Mouse (Mus musculus) stomach, embryonic 15.5 days (tissue): ENCODE data around the gene Camta1. TPM values are rescaled to one million over a fixed set of nuclear protein-coding genes. Genes with fewer than 3 reads are reported as not detected.

ENCODE experiments used
- ATAC-seq: fragments of 200-750 bp; cut with Nextera tagmentation; 2 replicates; pipeline ENCODE4 v1.8.0; 2017; ENCODE audit warnings: low read depth, moderate number of reproducible peaks, moderate TSS enrichment; ENCODE audit not compliant: insufficient read depth, low FRiP score
- H3K27ac ChIP-seq: fragments of 300-500 bp; sonication (generic); 2 replicates; pipeline ENCODE4 v1.5.1; 2015; ENCODE audit warnings: mild to moderate bottlenecking, inconsistent platforms
- H3K27me3 ChIP-seq: fragments of 300-500 bp; sonication (generic); replicated peaks from 2 replicates; pipeline ENCODE4 v1.6.1; 2015; ENCODE audit warnings: inconsistent platforms
- H3K36me3 ChIP-seq: fragments of 300-500 bp; sonication (generic); 2 replicates; pipeline ENCODE4 v1.6.1; 2015; ENCODE audit warnings: inconsistent platforms
- H3K4me1 ChIP-seq: fragments of 300-500 bp; sonication (generic); 2 replicates; pipeline ENCODE4 v1.6.1; 2015; ENCODE audit warnings: inconsistent platforms
- H3K4me2 ChIP-seq: fragments of 300-500 bp; sonication (generic); 2 replicates; pipeline ENCODE4 v1.6.1; 2015; ENCODE audit warnings: mild to moderate bottlenecking, inconsistent platforms
- H3K4me3 ChIP-seq: fragments of 300-500 bp; sonication (generic); replicated peaks from 2 replicates; pipeline ENCODE4 v1.5.1; 2015; ENCODE audit warnings: inconsistent platforms
- H3K9ac ChIP-seq: fragments of 300-500 bp; sonication (generic); 2 replicates; pipeline ENCODE4 v1.6.1; 2015; ENCODE audit warnings: inconsistent platforms
- H3K9me3 ChIP-seq: fragments of 300-500 bp; sonication (generic); 2 replicates; pipeline ENCODE4 v1.6.1; 2016; ENCODE audit warnings: inconsistent platforms
- WGBS: fragments of 180-500 bp; shearing (Covaris S2); methylation state at CpG from one replicate; pipeline ENCODE4 v1.1.7; 2015; 5-methylcytosine and 5-hydroxymethylcytosine counted together
- polyA plus RNA-seq: library from polyadenylated mRNA; unstranded; fragments of >200 nt; fragmentation: Nextera tagmentation; extraction: Ambion mirVana; gene quantifications from 2 replicates; pipeline ENCODE4 v1.2.1, GENCODE M21; 2015

Camta1 gene
- polyA plus RNA-seq, 1 experiment from 2014 or later: 63.7 TPM

DNA sequence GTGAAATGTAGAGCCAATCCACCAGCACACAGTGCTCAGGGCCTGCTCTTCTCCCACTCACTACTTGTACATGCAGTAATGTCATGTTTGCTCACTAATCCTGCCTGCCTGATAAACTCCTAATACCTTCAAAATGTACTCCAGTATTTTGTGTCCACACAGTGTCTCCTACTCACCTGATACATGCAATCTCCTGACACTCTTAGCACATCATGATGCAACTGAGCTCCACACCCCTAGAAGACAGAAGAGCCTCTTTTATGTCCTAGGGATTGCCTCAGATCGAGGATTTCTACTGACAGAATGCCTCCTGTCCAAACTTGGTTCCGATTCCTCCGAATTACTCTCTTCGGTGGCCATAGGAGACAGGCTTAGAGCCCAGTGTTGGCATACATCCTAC lies 48.0 kb downstream of the Camta1 start:
- H3K36me3 ChIP-seq: no peaks in the 10 kb centered on the region
- no peak overlapping the region for H3K4me2 ChIP-seq
- H3K4me3 ChIP-seq: no peak overlapping the region
- no peak overlapping the region for H3K27ac ChIP-seq
- no peak for ATAC-seq
- no peaks in the 10 kb centered on the region for H3K9me3 ChIP-seq
- 0 out of 2 replicates have a peak, but pooled peaks cover 9% of the 10 kb centered on the region for H3K4me1 ChIP-seq
- no peak overlapping the region for H3K9ac ChIP-seq
- WGBS: 99% methylated on average over 4 of the region's 4 CpGs
- H3K27me3 ChIP-seq: no peaks in the 10 kb centered on the region

DNA sequence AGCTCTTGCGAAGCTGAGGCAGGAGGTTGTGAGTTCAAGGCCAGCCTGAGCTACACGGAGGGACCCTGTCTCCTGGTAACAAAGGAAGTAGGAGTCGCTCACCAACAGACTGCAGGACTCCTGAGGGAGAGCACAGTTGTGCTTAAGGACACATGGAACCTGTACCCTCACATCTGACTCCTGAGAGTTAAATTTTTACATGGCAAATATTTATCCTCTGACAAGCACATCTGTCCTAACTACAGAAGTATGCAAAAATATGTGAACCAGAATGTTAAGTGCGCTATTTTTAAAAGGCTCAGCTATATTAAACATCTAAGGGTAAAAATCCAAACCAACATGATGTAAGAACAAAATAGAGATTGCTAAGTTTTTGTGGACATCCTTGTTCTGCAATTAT lies 56.0 kb downstream of the Camta1 start:
- H3K27ac ChIP-seq: no peak overlapping the region
- no peak overlapping the region for H3K4me2 ChIP-seq
- no peaks in the 10 kb centered on the region for H3K36me3 ChIP-seq
- WGBS: 62% methylated on average over 4 of the region's 4 CpGs
- no peaks in the 10 kb centered on the region for H3K4me1 ChIP-seq
- no peaks in the 10 kb centered on the region for H3K27me3 ChIP-seq
- no peak overlapping the region for H3K9ac ChIP-seq
- H3K9me3 ChIP-seq: no peaks in the 10 kb centered on the region
- no peak for ATAC-seq
- no peak overlapping the region for H3K4me3 ChIP-seq

DNA sequence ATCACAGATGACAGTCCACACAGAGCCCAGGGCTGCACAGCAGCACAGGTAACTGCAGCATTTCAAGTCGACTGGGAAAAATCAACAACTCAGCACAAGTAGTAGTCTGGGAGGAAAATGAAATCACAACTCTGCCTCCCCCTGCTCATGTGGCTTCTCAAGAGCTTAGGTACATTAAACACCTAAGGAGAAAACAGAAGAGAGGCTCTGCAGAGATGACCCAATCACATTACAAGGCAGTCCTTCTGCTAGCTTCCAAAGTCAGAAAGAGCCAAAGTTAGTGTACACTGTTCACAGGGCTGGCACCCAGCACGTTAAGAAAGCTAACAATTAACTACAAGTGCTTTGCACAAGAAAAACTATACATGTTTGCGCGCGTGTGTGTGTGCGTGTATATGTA lies 56.6 kb downstream of the Camta1 start:
- H3K27me3 ChIP-seq: no peaks in the 10 kb centered on the region
- H3K9ac ChIP-seq: no peak overlapping the region
- no peak for ATAC-seq
- WGBS: 75% methylated on average over 6 of the region's 6 CpGs
- H3K36me3 ChIP-seq: no peaks in the 10 kb centered on the region
- H3K27ac ChIP-seq: no peak overlapping the region
- H3K4me1 ChIP-seq: no peaks in the 10 kb centered on the region
- H3K4me3 ChIP-seq: no peak overlapping the region
- no peak overlapping the region for H3K4me2 ChIP-seq
- no peaks in the 10 kb centered on the region for H3K9me3 ChIP-seq

DNA sequence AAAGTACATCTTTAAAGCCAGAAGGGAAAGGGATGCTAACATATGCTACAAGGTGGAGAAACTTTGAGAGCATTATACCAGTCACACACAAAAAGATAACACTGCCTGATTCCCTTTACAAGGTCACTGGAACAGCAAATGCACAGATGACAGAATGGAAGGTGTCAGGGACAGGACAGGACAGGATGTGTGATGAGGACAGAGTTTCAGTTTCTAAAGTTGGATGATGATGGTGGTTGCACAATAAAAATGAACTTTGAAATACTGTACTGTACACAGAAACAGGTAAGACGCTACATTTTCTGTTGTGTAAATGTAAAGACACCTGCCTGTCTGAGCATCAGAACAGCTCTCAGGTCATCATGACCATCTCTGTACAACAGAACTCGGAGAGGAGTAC lies 57.5 kb downstream of the Camta1 start:
- H3K27ac ChIP-seq: no peak overlapping the region
- no peak for ATAC-seq

DNA sequence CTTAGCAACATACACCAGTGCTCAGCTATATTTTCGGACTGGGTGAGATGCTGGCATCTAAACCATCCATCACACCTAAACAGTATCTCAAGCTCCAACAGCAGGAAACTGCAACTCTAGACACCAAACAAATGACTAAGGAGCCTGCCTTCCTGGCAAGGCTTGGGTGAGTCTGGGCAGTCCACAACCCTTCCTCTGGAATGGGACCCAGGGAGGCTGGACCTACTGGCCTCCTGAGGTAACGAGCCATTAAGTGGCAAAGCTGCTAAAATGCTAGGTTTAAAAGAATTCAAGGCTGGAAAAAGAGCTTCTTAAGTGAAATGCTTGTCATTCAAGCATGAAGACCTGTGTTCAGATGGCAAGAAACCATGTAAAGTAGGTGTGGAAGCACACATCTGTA lies 63.0 kb downstream of the Camta1 start:
- no peak overlapping the region for H3K9ac ChIP-seq
- no peak overlapping the region for H3K4me2 ChIP-seq
- no peaks in the 10 kb centered on the region for H3K4me1 ChIP-seq
- H3K36me3 ChIP-seq: no peaks in the 10 kb centered on the region
- H3K27me3 ChIP-seq: no peaks in the 10 kb centered on the region
- WGBS: 91% methylated on average over 2 of the region's 2 CpGs
- H3K4me3 ChIP-seq: no peak overlapping the region
- H3K27ac ChIP-seq: no peak overlapping the region
- no peaks in the 10 kb centered on the region for H3K9me3 ChIP-seq
- ATAC-seq: no peak

More for the DNA sequence above, 57.5 kb downstream of the Camta1 start:
- Histone ChIP-seq H3K27me3 (no peaks in the 10 kb centered on the region), H3K36me3 (no peaks in the 10 kb centered on the region), H3K9me3 (no peaks in the 10 kb centered on the region), H3K4me3 (no peak overlapping the region), H3K4me2 (no peak overlapping the region), H3K4me1 (no peaks in the 10 kb centered on the region), H3K9ac (no peak overlapping the region)
- WGBS: 89% methylated on average over 2 of the region's 2 CpGs

GRCm38 (mm10) chr4:151793694-151794093 lies 68.0 kb downstream of the Camta1 start:
- H3K27me3 ChIP-seq: no peaks in the 10 kb centered on the region
- 77% methylated on average over 5 of the region's 5 CpGs for WGBS
- no peaks in the 10 kb centered on the region for H3K4me1 ChIP-seq
- no peaks in the 10 kb centered on the region for H3K36me3 ChIP-seq
- H3K4me2 ChIP-seq: no peak overlapping the region
- H3K9ac ChIP-seq: no peak overlapping the region
- no peaks in the 10 kb centered on the region for H3K9me3 ChIP-seq
- no peak for ATAC-seq
- H3K4me3 ChIP-seq: no peak overlapping the region
- no peak overlapping the region for H3K27ac ChIP-seq

DNA sequence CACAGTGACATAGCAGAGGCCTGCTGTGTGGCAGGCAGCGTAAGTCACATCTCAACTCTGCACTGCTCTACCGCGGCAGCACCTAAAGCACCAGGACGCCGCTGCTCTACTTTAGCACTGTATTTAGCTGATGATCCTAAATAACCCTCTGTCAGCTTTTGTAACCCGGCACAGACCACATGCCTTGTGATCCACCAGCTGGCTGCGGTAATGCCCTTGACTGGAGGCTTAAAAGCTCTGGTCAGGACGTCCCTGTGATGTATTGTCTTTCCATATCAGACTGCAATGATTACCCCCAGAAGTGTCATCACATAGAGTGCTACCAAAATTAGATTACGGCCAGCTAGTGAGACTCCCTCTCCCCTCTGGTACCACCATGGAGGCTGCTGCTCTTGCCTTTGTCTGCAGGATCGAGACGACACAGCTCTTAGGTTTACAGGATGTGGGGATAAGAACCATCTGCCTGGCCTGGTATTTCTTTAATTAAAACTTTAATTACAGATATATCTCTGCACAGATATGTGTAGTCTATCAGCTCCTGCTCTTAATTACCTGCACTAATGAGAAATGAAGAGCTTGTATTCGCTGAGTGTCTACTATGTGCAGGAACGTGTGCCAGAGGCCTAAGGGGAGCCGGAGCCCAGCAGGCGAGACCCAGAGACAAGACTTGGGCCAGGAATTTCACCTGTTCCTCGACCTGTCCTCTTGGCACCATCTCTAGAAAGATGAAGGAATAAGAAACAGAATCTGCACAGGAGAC lies 74.5 kb downstream of the Camta1 start:
- Histone ChIP-seq H3K4me3 (no peak overlapping the region), H3K27ac (no peak overlapping the region), H3K9ac (no peak overlapping the region), H3K4me1 (no peaks in the 10 kb centered on the region), H3K9me3 (no peaks in the 10 kb centered on the region), H3K27me3 (no peaks in the 10 kb centered on the region), H3K36me3 (no peaks in the 10 kb centered on the region), H3K4me2 (no peak overlapping the region)
- ATAC-seq: no peak
- WGBS: 85% methylated on average over 16 of the region's 16 CpGs

DNA sequence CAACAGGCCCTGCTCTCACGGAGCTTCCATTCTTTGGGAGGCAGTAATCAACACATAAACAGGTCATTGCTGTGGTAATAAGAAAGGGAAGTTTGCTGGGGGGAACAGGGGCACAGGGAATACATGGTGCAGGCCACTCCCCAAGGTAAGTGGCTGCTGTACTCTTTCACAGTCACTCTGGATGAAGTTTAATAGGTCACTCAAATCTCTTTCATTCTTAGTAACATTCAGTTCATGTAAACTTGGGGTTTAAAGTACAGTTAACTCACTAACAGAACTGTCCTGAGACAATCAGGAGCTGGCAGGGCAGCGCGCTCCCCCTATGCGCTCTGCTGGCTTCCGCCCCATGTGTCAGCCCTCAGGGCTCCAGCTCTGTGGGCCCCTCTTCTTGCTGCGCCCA lies 81.2 kb downstream of the Camta1 start:
- H3K27ac ChIP-seq: no peak overlapping the region
- H3K4me1 ChIP-seq: no peaks in the 10 kb centered on the region
- no peak overlapping the region for H3K4me3 ChIP-seq
- ATAC-seq: no peak
- no peaks in the 10 kb centered on the region for H3K9me3 ChIP-seq
- no peak overlapping the region for H3K4me2 ChIP-seq
- WGBS: 88% methylated on average over 6 of the region's 6 CpGs
- no peaks in the 10 kb centered on the region for H3K27me3 ChIP-seq
- no peak overlapping the region for H3K9ac ChIP-seq
- H3K36me3 ChIP-seq: no peaks in the 10 kb centered on the region

DNA sequence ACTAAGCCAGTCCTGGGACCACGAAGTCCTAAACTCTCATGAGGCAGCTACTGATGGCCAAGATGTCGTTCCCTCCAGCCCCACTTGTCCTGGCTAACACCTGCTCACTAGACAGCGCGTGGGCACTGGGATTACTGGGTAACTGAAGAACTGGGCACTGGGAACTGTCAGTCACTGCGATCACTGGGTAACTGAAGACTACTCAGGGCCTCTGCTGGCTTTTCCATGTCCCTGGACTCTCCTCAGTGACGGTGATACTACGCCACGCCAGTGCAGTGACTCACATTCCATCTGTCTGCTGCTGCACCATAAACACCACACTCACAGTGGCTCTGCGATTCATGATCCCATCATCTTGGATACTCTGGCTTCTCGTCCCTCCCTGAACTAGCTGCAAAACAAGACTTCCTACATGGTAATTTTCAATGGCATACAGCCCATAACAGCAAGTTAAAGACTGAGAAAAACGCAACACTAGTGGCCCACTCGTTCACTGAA lies 81.7 kb downstream of the Camta1 start:
- H3K36me3 ChIP-seq: no peaks in the 10 kb centered on the region
- no peak overlapping the region for H3K4me2 ChIP-seq
- no peak overlapping the region for H3K27ac ChIP-seq
- H3K4me3 ChIP-seq: no peak overlapping the region
- no peaks in the 10 kb centered on the region for H3K27me3 ChIP-seq
- H3K4me1 ChIP-seq: no peaks in the 10 kb centered on the region
- WGBS: 87% methylated on average over 12 of the region's 12 CpGs
- no peak overlapping the region for H3K9ac ChIP-seq
- ATAC-seq: no peak
- H3K9me3 ChIP-seq: no peaks in the 10 kb centered on the region

GRCm38 (mm10) chr4:151778511-151778910 lies 83.2 kb downstream of the Camta1 start:
- 70% methylated on average over 4 of the region's 4 CpGs for WGBS
- H3K27me3 ChIP-seq: no peaks in the 10 kb centered on the region

DNA sequence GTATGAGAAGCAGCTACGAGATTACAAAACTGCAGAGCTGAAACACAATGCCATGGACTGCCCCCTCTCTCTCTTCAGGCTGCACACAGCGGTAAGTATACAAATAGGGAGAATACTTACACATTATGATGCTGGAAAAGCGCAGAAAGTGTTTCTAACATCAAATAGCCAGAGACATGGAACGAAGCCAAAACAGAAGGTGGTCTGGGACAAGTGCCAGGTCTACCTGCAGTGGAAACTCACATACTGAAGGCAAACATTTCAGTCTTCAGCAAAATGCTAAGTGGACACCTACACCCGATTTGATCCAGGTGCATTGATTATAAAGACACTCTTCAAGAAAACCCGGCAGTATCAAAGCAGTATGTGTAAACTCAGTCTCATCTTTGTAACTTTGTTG lies 84.2 kb downstream of the Camta1 start:
- H3K4me1 ChIP-seq: no peaks in the 10 kb centered on the region
- ATAC-seq: no peak
- 56% methylated on average over 6 of the region's 6 CpGs for WGBS
- H3K9ac ChIP-seq: no peak overlapping the region
- H3K36me3 ChIP-seq: no peaks in the 10 kb centered on the region
- H3K4me2 ChIP-seq: no peak overlapping the region
- H3K9me3 ChIP-seq: no peaks in the 10 kb centered on the region
- H3K27me3 ChIP-seq: no peaks in the 10 kb centered on the region
- H3K27ac ChIP-seq: no peak overlapping the region
- no peak overlapping the region for H3K4me3 ChIP-seq

More at GRCm38 (mm10) chr4:151778511-151778910, 83.2 kb downstream of the Camta1 start:
- H3K9ac ChIP-seq: no peak overlapping the region
- ATAC-seq: no peak
- no peak overlapping the region for H3K4me3 ChIP-seq
- H3K9me3 ChIP-seq: no peaks in the 10 kb centered on the region
- no peaks in the 10 kb centered on the region for H3K36me3 ChIP-seq
- no peak overlapping the region for H3K4me2 ChIP-seq
- no peaks in the 10 kb centered on the region for H3K4me1 ChIP-seq
- no peak overlapping the region for H3K27ac ChIP-seq

DNA sequence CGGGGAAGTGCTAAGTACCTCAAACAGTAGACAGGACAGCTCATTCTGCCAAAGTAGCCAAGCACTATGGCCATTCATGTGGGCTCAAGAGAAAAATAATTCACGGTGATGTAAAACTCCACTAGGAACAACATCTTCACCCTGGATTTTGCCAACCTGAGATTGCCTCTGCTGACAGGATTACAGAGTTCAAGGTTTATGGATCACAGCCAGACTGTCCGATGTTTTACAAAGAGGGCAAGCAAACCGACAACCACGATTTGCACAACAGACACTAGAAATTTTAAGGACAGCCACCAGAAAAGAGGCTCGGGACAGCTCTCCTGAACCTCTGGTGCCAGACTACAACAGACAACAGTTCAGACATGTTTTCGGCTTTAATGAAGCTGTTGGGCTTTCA lies 86.2 kb downstream of the Camta1 start:
- no peak overlapping the region for H3K27ac ChIP-seq
- 85% methylated on average over 7 of the region's 7 CpGs for WGBS
- H3K4me1 ChIP-seq: no peaks in the 10 kb centered on the region
- no peak for ATAC-seq
- no peak overlapping the region for H3K4me3 ChIP-seq
- H3K9me3 ChIP-seq: no peaks in the 10 kb centered on the region
- H3K9ac ChIP-seq: no peak overlapping the region
- H3K4me2 ChIP-seq: no peak overlapping the region
- H3K36me3 ChIP-seq: no peaks in the 10 kb centered on the region
- no peaks in the 10 kb centered on the region for H3K27me3 ChIP-seq

GRCm38 (mm10) chr4:151773651-151774050 lies 88.0 kb downstream of the Camta1 start:
- Histone ChIP-seq H3K4me2 (no peak overlapping the region), H3K4me1 (no peaks in the 10 kb centered on the region), H3K27me3 (no peaks in the 10 kb centered on the region), H3K27ac (no peak overlapping the region), H3K4me3 (no peak overlapping the region), H3K9me3 (no peaks in the 10 kb centered on the region), H3K9ac (no peak overlapping the region), H3K36me3 (no peaks in the 10 kb centered on the region)
- no peak for ATAC-seq
- WGBS: 71% methylated on average over 3 of the region's 3 CpGs
